Mouse (Mus musculus) CD4-positive, CD25-positive, alpha-beta regulatory T cell, adult 4 months (primary cell): ENCODE measurements around the gene Selenov. TPM values are rescaled to one million over a fixed set of nuclear protein-coding genes. Genes with fewer than 3 reads are reported as not detected.
"Not testable (repeated sequence)": the region's sequence is repeated elsewhere in the genome, so short reads cannot be mapped to it uniquely, and the experiment has no call there.

Experiments used
- ATAC-seq: one replicate; pipeline ENCODE4 v1.8.0; 2017
- polyA plus RNA-seq, 2 experiments: library from polyadenylated mRNA; unstranded; fragments of 100-300 nt; shearing (Covaris generic); gene quantifications; one replicate each; pipeline ENCODE4 v1.2.1; 2017

The Selenov gene
- polyA plus RNA-seq, 2 experiments from 2014 or later = not detected

DNA sequence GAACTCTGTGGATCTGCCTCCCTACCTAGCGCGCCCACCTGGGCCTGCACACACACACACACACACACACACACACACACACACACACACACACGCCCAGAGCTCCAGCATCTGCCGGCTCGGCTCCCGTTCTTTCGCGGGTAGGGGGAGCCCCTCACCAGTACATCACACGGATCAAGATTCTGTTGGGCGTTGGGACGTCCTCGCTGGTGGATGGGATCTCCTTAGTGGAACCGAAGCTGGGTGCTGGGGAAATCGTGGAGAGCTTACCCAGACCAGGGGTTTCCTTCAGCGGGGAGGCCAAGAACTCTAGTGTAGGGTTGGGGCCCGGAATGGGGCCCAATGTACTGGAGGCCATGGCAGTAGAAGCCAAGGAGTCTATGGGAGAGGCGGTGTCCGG is 821 bp downstream of the Selenov start:
- ATAC-seq = no peak

DNA sequence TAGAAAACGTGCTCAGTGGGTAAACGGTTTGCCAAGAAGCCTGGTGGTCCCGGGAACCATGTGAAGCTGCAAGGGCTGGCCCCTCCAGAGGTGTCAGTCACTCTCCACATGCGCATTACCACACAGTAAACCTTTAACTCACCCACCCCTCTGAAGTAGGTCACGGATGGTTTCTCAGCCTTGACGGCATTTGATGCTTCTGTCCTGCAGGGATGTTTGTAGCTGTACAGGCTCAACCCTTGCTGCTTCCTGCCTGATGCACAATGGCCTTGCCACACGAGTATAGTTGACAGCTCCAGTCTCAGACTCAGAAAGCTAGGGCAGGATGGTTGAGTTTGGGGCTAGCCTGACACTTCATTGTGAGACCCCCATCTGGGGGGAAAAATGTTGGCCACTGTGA is 10.4 kb downstream of the Selenov start:
- ATAC-seq = no peak

DNA sequence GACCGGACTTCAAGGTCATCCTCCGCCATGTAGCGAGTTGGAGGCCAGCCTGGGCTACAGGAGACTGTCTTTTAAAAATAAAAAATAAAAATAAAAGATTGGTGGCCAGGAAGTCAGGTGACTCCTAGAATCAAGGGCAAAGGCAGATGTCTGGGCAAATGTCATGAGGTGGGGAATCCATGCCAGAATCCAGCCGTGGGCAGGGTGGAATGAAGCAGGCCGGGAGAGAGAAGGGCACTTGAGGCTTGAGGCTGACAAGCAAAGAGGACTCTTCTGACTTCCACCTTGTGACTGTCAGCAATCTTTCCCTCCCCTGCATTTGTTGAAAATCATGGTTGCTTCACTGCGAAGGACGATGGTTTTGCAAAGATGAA is 12.7 kb downstream of the Selenov start:
- no peak for ATAC-seq

DNA sequence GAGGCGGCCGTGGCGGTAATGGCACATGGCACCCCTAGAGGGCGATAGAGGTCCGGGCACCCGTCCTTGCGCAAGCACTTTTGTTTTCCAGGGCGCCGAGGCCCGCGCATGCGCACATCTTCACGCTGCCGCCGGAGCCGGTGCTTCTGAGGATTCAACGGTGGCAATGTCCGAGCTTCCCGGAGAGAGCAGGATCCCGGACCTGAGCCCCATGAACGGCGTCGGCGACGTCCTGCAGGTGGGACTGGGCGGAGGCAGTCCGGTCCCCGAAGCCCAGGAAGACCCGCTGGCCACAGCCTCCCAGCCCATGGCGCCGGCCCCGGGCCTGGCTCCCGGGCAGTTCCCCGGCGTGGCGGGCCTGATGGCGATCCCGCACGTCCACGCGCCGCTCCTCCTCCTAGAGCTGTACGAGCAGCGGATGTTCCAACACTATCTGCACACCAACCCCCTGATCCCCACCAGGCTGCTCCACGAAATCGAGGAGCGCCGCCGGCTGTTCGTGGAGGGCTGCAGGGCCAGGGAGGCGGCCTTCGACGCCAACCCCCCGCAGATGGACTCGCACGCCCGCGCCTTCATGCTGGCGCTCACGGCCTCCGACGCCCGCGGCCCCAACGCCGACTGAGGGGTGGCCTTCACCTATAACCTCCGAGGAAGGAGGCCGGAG is 13.2 kb downstream of the Selenov start, which contains the start of gene Eid2b:
TSS of gene Eid2b (plus strand) at position 125 of the 664 bp plus-strand sequence.
- ATAC-seq = peak; percentile 94

DNA sequence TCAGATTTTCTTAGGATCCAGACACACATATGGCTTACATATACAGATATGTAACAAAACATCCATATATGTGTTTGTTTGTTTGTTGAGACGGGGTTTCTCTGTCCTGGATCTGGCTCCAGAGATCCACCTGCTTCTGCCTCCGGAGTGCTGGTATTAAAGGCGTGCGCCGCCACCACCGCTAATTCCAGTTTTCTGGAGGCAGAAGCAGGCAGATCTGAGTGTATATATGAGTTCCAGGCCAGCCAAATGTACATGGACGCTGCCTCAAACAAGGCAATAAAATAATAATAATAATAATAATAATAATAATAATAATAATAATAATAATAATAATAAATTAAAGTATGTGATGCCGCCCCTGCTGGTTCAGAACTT is 13.8 kb downstream of the Selenov start:
- no peak for ATAC-seq

DNA sequence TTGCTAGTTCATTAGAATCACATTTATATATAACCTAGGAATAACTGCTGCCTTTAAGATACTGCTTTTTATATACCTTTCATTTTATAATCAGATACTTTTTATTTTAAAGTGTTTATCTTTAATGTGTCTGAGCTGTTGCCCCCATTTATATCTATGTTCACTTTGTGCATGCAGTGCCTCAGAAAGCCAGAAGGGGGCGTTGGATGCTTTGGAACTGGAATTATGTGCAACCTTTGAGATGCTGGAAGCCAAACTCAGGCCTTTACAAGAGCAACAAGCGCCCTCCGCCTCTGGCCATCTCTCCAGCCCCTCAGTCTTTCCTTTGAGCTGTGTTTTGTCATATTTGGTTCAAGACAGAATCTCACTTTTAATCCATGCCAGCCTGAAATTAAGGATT is 19.2 kb downstream of the Selenov start:
- no peak for ATAC-seq

DNA sequence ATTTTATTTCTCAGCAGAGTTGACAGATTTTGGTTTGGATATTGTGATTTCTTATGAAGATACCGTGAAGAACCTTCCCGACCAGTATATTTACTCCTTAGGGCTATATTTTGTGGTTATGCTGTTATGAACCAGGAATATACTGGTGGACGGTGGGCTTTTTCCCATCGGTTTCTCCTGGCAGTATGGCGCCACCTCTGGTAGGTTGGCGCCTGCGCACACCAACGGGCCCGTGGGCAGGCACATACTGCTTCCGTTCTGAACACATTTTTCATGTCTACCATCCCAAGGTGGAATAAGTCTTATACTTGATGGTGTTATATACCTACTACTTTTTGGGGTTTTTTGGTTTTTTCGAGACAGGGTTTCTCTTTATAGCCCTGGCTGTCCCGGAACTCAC is 21.6 kb downstream of the Selenov start:
- no peak for ATAC-seq

DNA sequence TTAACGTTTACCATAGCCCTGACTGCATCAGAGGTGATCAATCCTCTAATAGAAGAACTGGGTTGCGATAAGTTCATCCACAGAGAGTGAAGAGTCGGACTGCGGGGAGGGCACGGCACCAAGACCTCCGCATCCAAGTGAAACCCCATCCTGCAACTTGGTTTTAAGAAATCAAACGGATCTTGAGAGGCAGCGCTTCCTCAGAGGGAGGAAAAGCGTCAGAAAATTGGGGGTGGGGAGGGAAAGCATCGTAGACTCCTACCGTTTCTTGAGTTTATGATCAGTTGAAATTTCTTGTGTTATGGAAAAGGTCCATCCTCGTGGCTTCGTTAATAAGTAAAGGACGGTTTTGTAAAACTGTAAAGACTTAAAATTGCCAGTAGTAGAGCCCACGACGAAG is 22.4 kb downstream of the Selenov start:
- ATAC-seq = no peak

DNA sequence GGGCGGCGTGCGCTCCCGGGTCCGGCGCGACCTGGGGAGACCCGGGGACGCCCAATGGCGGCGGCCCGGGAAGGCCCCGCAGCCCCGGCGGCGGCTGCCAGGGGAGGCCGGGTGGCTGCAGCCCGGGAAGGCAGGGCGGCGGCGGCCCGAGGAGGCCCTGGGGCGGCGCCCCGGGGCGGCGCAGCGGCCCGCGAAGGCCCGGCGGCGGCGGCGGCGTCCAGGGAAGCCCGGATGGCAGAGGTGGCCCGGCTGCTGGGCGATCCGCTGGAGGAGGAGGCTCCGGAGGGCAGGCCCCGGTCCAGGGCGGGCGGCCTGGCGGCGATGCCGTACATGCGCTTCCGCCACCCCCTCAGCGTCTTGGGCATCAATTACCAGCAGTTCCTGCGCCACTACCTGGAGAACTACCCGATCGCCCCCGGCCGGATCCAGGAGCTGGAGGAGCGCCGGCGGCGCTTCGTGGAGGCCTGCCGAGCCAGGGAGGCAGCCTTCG is 22.9 kb downstream of the Selenov start:
- ATAC-seq = peak; percentile 58

DNA sequence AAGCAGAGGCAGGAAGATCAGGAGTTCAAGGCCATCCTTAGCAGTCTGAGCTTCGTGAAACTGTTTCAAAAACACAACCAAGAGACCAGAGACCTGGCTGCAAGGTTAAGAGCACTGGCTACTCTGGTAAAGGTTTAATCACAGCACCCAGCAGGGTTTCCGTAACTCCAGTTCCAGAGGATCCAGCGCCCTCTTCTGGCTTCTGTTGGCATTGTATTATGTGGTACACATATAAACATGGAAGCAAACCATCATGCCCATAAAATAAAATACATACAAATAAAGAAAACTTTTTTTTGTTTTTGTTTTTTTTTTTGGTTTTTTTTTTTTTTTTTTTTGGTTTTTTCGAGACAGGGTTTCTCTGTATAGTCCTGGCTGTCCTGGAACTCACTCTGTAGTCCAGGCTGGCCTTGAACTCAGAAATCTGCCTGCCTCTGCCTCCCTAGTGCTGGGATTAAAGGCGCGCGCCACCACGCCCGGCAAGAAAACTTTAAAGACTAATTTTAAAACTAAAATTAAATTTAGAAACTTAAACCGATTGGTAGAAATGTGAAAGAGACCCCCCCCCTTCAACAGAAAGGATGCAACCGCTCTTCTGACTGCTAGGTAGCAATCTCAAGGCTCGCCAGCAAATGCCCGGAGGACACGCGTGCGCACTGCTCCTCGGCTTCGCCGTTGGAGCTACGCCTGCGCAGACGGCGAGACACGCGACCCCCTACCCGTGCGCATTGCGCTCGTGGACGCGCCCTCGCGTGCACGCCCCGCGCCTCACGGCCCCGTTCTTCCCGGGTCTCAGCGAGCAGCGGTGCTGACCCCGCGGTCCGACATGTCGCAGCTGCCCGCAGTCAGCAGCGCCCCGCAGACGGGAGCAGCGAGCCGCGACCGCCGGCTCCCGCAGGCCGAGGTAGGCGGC is 23.6 kb downstream of the Selenov start, which contains the start of gene Eid2:
TSS of gene Eid2 (plus strand) at position 753 of the 913 bp plus-strand sequence.
- ATAC-seq = peak; percentile 71

DNA sequence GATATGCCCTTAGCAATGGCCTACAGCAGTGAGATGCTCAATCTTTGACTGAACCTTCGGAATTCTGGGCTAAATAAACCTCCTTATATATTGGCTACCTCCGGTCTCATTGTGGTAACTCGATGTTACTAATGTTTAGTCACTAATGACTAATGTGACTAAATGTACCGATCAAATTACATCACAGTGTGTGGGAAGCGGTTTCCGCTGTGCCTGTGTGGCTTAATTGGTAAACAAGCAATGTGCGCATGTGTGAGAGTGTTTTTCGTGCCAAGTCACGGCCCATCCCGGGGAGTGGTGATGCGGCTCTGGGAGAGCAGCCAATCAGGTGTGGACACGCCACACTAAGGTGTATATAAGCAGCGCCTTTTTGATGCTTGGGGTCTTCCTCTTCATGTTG is 25.6 kb downstream of the Selenov start:
- ATAC-seq = no peak

DNA sequence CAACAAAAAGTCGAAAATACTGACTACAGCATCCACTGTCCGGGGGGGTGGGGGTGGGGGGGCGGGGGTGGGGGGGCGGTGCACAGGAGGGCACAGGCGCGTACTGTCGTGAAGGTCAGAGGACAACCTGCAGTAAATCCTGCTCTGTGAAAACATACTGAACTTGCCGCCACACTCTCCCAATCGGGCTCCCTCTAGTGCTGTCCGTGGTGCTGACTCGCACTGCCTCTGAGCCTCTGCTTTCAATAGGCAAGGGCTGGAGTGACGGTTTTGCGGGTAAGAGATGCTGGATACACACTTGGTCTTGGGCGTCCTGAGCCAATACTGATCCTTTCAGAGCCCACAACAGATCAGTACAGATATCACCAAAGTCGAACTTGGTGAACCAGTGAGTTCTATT is 27.2 kb downstream of the Selenov start:
- ATAC-seq = no peak

DNA sequence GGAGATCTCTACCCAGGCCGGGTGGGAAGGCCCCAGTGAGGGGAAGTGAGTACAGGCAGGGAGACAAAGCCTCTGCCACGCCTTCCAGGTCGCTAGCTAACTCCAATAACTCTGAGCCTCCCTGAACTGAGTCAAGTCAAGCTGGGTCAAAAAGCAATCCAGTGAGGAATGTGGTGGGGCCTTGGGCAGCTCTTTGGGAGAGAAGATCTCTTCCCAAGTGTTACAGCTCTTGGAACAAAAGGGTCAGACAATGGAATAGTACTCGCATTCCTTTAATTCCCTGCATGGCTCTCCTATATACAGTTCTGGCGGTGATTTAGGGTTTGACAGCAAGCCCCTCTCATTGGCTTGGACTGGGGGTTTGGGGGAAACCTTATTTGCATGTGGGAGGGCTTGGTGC is 28.1 kb downstream of the Selenov start:
- no peak for ATAC-seq

DNA sequence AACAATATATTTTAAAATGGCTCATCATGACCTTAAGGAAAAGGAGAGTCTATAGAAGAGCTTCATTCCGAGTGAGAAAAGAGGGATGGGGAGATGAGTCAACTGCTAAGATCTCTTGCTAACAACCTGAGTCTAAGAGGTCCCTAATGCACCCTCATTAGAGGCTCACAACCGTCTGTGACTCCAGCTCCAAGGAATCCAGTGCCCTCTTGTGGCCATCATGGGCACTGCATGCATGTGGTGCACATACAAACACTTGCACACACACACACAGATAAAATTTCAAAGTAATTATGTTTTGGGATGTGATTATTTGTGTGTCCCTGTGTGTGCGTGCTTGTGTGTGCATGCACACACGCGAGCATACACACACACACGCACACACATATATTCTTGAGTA is 35.5 kb downstream of the Selenov start:
- ATAC-seq = no peak

DNA sequence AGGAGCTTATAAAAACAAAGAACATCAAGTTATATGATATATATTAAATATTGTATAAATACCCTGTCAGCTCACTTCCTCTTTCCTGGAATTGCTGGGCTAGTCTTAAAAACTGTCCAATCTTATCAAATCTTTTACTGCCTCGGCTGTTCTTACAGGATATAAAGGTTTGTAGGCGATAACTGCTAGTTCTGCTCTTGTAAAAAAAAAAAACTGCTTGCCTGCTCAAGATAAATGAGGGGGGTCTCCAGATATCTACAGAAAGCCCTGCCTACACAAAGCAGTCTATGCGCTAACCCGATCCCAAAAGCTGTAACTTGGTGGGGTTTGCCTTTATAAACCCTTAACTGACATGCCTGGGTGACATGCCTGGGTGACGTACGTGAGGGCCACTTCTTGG is 36.4 kb downstream of the Selenov start:
- ATAC-seq = no peak

DNA sequence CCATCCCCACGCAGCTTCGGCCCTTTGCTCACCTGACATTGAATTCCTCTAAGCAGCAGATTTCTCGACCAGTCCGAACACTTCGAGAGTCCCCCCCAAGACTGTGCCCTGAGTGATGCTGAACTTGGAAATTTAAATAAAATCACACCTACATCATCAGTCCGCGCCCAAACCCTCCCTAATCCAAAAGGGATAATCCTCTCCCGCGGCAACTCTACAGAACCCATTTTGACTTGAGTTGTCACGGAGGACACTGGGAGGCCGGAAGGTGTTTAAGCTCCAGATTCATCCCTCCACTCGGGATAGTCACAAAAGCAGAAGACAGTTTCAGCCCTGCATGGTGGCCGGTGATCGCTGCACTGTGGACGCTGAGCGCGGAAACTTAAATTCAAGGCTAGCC is 39.0 kb downstream of the Selenov start:
- no peak for ATAC-seq

DNA sequence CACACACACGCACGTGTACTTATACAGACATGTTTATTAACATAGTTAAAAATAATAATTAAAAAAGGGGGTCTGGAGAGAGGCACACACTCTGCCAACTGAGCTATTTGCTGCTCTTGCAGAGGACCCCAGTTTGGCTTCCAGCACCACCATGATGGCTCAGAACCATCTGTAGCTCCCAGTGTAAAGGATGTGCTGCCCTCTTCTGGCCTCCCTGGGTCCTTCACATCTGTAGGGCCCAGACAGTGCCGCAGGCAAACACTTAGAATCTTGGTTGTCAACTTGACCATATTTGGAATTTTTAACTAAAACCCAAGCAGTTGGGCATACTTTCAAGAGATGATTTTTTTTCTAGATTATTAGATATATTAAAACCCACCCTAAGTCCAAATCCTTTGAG is 42.0 kb downstream of the Selenov start:
- ATAC-seq = no peak

DNA sequence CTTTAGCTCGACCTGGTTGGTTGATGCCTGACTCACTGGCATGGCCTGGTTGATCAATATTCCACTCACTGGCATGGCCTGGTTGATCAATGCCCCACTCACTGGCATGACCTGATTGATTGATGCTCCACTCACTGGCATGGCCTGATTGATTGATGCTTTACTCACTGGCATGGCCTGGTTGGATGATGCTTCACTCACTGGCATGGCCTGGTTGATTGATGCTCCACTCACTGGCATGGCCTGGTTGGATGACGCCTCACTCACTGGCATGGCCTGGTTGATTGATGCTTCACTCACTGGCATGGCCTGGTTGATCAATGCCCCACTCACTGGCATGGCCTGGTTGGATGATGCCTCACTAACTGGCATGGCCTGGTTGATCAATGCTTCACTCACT is 47.0 kb downstream of the Selenov start:
- not testable (repeated sequence) for ATAC-seq

Other genes with a start within 250 kb of the Selenov start
- gene Psmc4, start 241.1 kb downstream of the Selenov start, polyA plus RNA-seq = 100 to 1,000 TPM; 203 to 249 TPM
- gene Fcgbp, start 219.9 kb downstream of the Selenov start, polyA plus RNA-seq = not detected
- not detected for gene 9530053A07Rik, start 161.7 kb downstream of the Selenov start, polyA plus RNA-seq
- gene Fbl, start 121.5 kb downstream of the Selenov start, polyA plus RNA-seq = 10 to 100 TPM; 53.5 to 57.0 TPM
- under 1 TPM; 0.54 to 0.63 TPM for gene Dyrk1b, start 111.7 kb downstream of the Selenov start, polyA plus RNA-seq
- under 1 TPM in 1 of 2 experiments, not detected in 1; 0.62 TPM for gene Eid2, start 23.3 kb downstream of the Selenov start, polyA plus RNA-seq
- gene Eid2b, start 13.4 kb downstream of the Selenov start, polyA plus RNA-seq = 1 to 10 TPM in 1 of 2 experiments, under 1 TPM in 1; 0.94 to 1.8 TPM
- gene Dll3, start 11.1 kb upstream of the Selenov start, polyA plus RNA-seq = not detected
- 10 to 100 TPM; 35.3 to 36.3 TPM for gene Timm50, start 20.9 kb upstream of the Selenov start, polyA plus RNA-seq
- 100 to 1,000 TPM; 121 to 229 TPM for gene Supt5, start 47.6 kb upstream of the Selenov start, polyA plus RNA-seq
- 1,000 to 10,000 TPM; 1,259 to 1,457 TPM for gene Rps16, start 59.5 kb upstream of the Selenov start, polyA plus RNA-seq
- gene Plekhg2, start 81.4 kb upstream of the Selenov start, polyA plus RNA-seq = 100 to 1,000 TPM in 1 of 2 experiments, 10 to 100 TPM in 1; 65.5 to 110 TPM
- gene Zfp36, start 89.1 kb upstream of the Selenov start, polyA plus RNA-seq = 100 to 1,000 TPM; 156 to 341 TPM
- 10 to 100 TPM; 25.8 to 27.5 TPM for gene Med29, start 101.5 kb upstream of the Selenov start, polyA plus RNA-seq
- 10 to 100 TPM; 55.6 to 71.0 TPM for gene Paf1, start 101.8 kb upstream of the Selenov start, polyA plus RNA-seq
- gene Gmfg, start 146.3 kb upstream of the Selenov start, polyA plus RNA-seq = 100 to 1,000 TPM; 406 to 454 TPM
- not detected for gene Lrfn1, start 160.8 kb upstream of the Selenov start, polyA plus RNA-seq
- not detected for gene Ifnl2, start 219.3 kb upstream of the Selenov start, polyA plus RNA-seq
- gene Ifnl3, start 231.7 kb upstream of the Selenov start, polyA plus RNA-seq = not detected
- not detected for gene Sycn, start 249.7 kb upstream of the Selenov start, polyA plus RNA-seq